Mouse (Mus musculus): ENCODE data around the gene Cfap97d1. TPM values are rescaled to one million over a fixed set of nuclear protein-coding genes. Genes with fewer than 3 reads are reported as not detected.
A peak's percentile ranks its signal among the peaks of the same experiment; 100 is the strongest.

Cfap97d1 gene
- total RNA-seq, 2 experiments from 2014 or later: not detected

- intact Hi-C loops (cut with DNase I): no loop called here
- no peak for DNase-seq (ENCODE audit: low spot score in 2 of 2)
Measured at GRCm38 (mm10) chr11:102028087-102028816, 44.2 kb downstream of the Cfap97d1 start, which contains the start of gene Mpp3. Gene Mpp3, minus strand, starts transcription at chr11:102028461.

GRCm38 (mm10) chr11:102029304-102029703 is 45.2 kb downstream of the Cfap97d1 start:
- no peak for DNase-seq (ENCODE audit: low spot score in 2 of 2)
- intact Hi-C loops (cut with DNase I): no loop called here

GRCm38 (mm10) chr11:102029966-102030365 is 45.9 kb downstream of the Cfap97d1 start:
- DNase-seq (ENCODE audit: low spot score in 2 of 2): no peak
- intact Hi-C loops (cut with DNase I): loop anchor here (10.0 kb wide), 1 partner anchor 105 kb away; no protein-coding TSS in a partner anchor

- intact Hi-C loops (cut with DNase I): loop anchor here (10.0 kb wide), 1 partner anchor 106 kb away; no protein-coding TSS in a partner anchor
- DNase-seq (ENCODE audit: low spot score in 2 of 2): no peak
Measured at GRCm38 (mm10) chr11:102031149-102031548, 47.1 kb downstream of the Cfap97d1 start.

- intact Hi-C loops (cut with DNase I): loop anchor here (10.0 kb wide), 1 partner anchor 108 kb away; no protein-coding TSS in a partner anchor
- DNase-seq (ENCODE audit: low spot score in 2 of 2): no peak
Measured at GRCm38 (mm10) chr11:102033055-102033591, 49.0 kb downstream of the Cfap97d1 start.

GRCm38 (mm10) chr11:102034887-102035286 is 50.8 kb downstream of the Cfap97d1 start:
- intact Hi-C loops (cut with DNase I): loop anchor here (10.0 kb wide), 1 partner anchor 110 kb away; no protein-coding TSS in a partner anchor

GRCm38 (mm10) chr11:102035456-102035960 is 51.4 kb downstream of the Cfap97d1 start:
- no peak for DNase-seq (ENCODE audit: low spot score in 2 of 2)
- intact Hi-C loops (cut with DNase I): loop anchor here (10.0 kb wide), 1 partner anchor 111 kb away; no protein-coding TSS in a partner anchor

More at GRCm38 (mm10) chr11:102034887-102035286, 50.8 kb downstream of the Cfap97d1 start:
- no peak for DNase-seq (ENCODE audit: low spot score in 2 of 2)

- intact Hi-C loops (cut with DNase I): loop anchor here (10.0 kb wide), 1 partner anchor 112 kb away; no protein-coding TSS in a partner anchor
- DNase-seq (ENCODE audit: low spot score in 2 of 2): no peak
Measured at GRCm38 (mm10) chr11:102036336-102036735, 52.3 kb downstream of the Cfap97d1 start.

- DNase-seq (ENCODE audit: low spot score in 2 of 2): no peak
- intact Hi-C loops (cut with DNase I): loop anchor here (2.0 to 10.0 kb wide), 2 partner anchors 53 to 113 kb away; partner anchors contain the start of gene Cfap97d1
Measured at GRCm38 (mm10) chr11:102037789-102038188, 53.7 kb downstream of the Cfap97d1 start.

GRCm38 (mm10) chr11:102039487-102040137 is 55.5 kb downstream of the Cfap97d1 start:
- intact Hi-C loops (cut with DNase I): loop anchor here (2.0 to 10.0 kb wide), 3 partner anchors 55 to 115 kb away; partner anchors contain the start of gene Cfap97d1
- no peak for DNase-seq (ENCODE audit: low spot score in 2 of 2)

- intact Hi-C loops (cut with DNase I): loop anchor here (5.0 kb wide), 1 partner anchor 97 kb away; no protein-coding TSS in a partner anchor
Measured at GRCm38 (mm10) chr11:102040138-102040524, 56.1 kb downstream of the Cfap97d1 start.

GRCm38 (mm10) chr11:102040646-102041045 is 56.6 kb downstream of the Cfap97d1 start:
- intact Hi-C loops (cut with DNase I): loop anchor here (5.0 kb wide), 1 partner anchor 97 kb away; no protein-coding TSS in a partner anchor
- no peak for DNase-seq (ENCODE audit: low spot score in 2 of 2)

More at GRCm38 (mm10) chr11:102040138-102040524, 56.1 kb downstream of the Cfap97d1 start:
- DNase-seq (ENCODE audit: low spot score in 2 of 2): peak; percentile 70 to 79

GRCm38 (mm10) chr11:102041350-102041949 is 57.4 kb downstream of the Cfap97d1 start, which contains the start of gene Cd300lg:
Gene Cd300lg, plus strand, starts transcription at chr11:102041509.
- no peak for DNase-seq (ENCODE audit: low spot score in 2 of 2)

More at GRCm38 (mm10) chr11:102041350-102041949, 57.4 kb downstream of the Cfap97d1 start, which contains the start of gene Cd300lg:
- intact Hi-C loops (cut with DNase I): loop anchor here (5.0 kb wide), 1 partner anchor 96 kb away; no protein-coding TSS in a partner anchor

Other genes with a start within 250 kb of the Cfap97d1 start
- gene Etv4, start 198.9 kb upstream of the Cfap97d1 start, total RNA-seq (2021): 10 to 100 TPM; 18.5 to 19.3 TPM
- 1 to 10 TPM; 2.1 to 2.4 TPM for gene Meox1, start 89.9 kb upstream of the Cfap97d1 start, total RNA-seq (2021)
- gene Sost, start 17.3 kb upstream of the Cfap97d1 start, total RNA-seq (2021): not detected
- 100 to 1,000 TPM; 191 to 205 TPM for gene Dusp3, start 2.7 kb downstream of the Cfap97d1 start, total RNA-seq (2021)
- gene Mpp3, start 44.2 kb downstream of the Cfap97d1 start, total RNA-seq (2021): 10 to 100 TPM; 50.3 to 52.0 TPM
- not detected for gene Cd300lg, start 57.2 kb downstream of the Cfap97d1 start, total RNA-seq (2021)
- gene Mpp2, start 104.2 kb downstream of the Cfap97d1 start, total RNA-seq (2021): 100 to 1,000 TPM; 152 to 155 TPM
- not detected for gene Ppy, start 117.0 kb downstream of the Cfap97d1 start, total RNA-seq (2021)
- gene Pyy, start 123.6 kb downstream of the Cfap97d1 start, total RNA-seq (2021): not detected
- gene Nags, start 161.2 kb downstream of the Cfap97d1 start, total RNA-seq (2021): not detected
- 10 to 100 TPM; 27.0 to 30.3 TPM for gene Tmem101, start 172.1 kb downstream of the Cfap97d1 start, total RNA-seq (2021)
- gene Lsm12, start 201.0 kb downstream of the Cfap97d1 start, total RNA-seq (2021): 10 to 100 TPM; 60.5 to 65.2 TPM
- gene G6pc3, start 205.3 kb downstream of the Cfap97d1 start, total RNA-seq (2021): 10 to 100 TPM; 45.5 to 49.1 TPM
- 100 to 1,000 TPM; 194 to 197 TPM for gene Hdac5, start 245.9 kb downstream of the Cfap97d1 start, total RNA-seq (2021)